Mouse (Mus musculus) ES-Bruce4 (cell line): ENCODE measurements at regions not wholly inside any gene's neighbourhood (a gene's known extent, or its start where the extent isn't known, plus 50 kb on each side); places are given as distances from the start of the nearest gene placed in this dataset.
"Not testable (repeated sequence)": the region's sequence is repeated elsewhere in the genome, so short reads cannot be mapped to it uniquely, and the experiment has no call there.

Source experiments
- H3K27ac ChIP-seq: 2 replicates; pipeline ENCODE4 v1.5.1; 2012; ENCODE audit warnings: low read length, inconsistent platforms; ENCODE audit not compliant: insufficient read depth
- H3K27me3 ChIP-seq: 2 replicates; pipeline ENCODE4 v1.6.1; 2012; ENCODE audit warnings: mild to moderate bottlenecking, low read length, inconsistent platforms; ENCODE audit not compliant: control insufficient read depth, poor library complexity, insufficient read depth, severe bottlenecking
- H3K36me3 ChIP-seq: 2 replicates; pipeline ENCODE4 v1.6.1; 2012; ENCODE audit warnings: inconsistent platforms, mild to moderate bottlenecking, low read length, moderate library complexity; ENCODE audit not compliant: control insufficient read depth, poor library complexity, insufficient read depth, severe bottlenecking
- H3K4me1 ChIP-seq: one replicate; pipeline ENCODE4 v1.8.1; 2011; ENCODE audit warnings: low read length; ENCODE audit not compliant: control insufficient read depth, insufficient read depth
- H3K4me3 ChIP-seq: 2 replicates; pipeline ENCODE4 v1.5.1; 2011; ENCODE audit warnings: low read depth, mild to moderate bottlenecking, low read length
- H3K9ac ChIP-seq: 2 replicates; pipeline ENCODE4 v1.6.1; 2012; ENCODE audit warnings: low read depth, mild to moderate bottlenecking, inconsistent platforms; ENCODE audit not compliant: poor library complexity, severe bottlenecking
- H3K9me3 ChIP-seq: replicated peaks from 2 replicates; pipeline ENCODE4 v1.6.1; 2012; ENCODE audit warnings: mild to moderate bottlenecking, low read length, inconsistent platforms; ENCODE audit not compliant: control insufficient read depth, poor library complexity, insufficient read depth, severe bottlenecking
- CTCF ChIP-seq: IDR thresholded peaks from one replicate; pipeline ENCODE4 v1.8.1; 2011; ENCODE audit warnings: low read depth, low read length
- EP300 ChIP-seq: IDR thresholded peaks from 2 replicates; pipeline ENCODE4 v1.6.1; 2011; ENCODE audit warnings: low read depth, low read length; ENCODE audit not compliant: insufficient read depth
- POLR2A ChIP-seq: IDR thresholded peaks from one replicate; pipeline ENCODE4 v1.8.1; 2011; ENCODE audit warnings: low read length; ENCODE audit not compliant: insufficient read depth

DNA sequence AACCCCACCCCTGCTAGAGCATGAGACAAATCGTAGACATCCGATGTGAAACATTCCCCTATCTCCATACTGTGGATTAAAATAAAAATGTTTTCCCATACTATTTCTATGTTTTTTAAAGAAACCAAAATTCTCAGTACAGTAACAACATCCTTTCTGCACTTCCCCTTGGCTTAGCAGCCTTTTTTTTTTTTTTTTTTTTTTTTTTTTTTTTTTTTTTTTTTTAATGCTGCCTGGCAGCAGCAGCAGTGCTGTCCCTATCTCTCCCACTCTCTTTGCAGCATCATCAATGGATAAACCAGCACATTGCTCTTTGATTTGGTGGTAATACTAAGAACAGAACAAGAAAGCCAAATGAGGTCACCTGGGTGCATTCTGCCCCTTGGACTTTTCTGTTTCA, 239.3 kb upstream of the Ell2 start:
- Histone ChIP-seq H3K9me3 (peaks cover 10% of the 10 kb centered on the region; the same call in 1 of the 2 replicates), H3K4me3 (no peak overlapping the region), H3K27me3 (no peaks in the 10 kb centered on the region), H3K36me3 (no peaks in the 10 kb centered on the region), H3K27ac (no peak overlapping the region), H3K4me1 (no peaks in the 10 kb centered on the region), H3K9ac (no peak overlapping the region)
- TF ChIP-seq POLR2A (no peak), EP300 (no peak), CTCF (no peak)

DNA sequence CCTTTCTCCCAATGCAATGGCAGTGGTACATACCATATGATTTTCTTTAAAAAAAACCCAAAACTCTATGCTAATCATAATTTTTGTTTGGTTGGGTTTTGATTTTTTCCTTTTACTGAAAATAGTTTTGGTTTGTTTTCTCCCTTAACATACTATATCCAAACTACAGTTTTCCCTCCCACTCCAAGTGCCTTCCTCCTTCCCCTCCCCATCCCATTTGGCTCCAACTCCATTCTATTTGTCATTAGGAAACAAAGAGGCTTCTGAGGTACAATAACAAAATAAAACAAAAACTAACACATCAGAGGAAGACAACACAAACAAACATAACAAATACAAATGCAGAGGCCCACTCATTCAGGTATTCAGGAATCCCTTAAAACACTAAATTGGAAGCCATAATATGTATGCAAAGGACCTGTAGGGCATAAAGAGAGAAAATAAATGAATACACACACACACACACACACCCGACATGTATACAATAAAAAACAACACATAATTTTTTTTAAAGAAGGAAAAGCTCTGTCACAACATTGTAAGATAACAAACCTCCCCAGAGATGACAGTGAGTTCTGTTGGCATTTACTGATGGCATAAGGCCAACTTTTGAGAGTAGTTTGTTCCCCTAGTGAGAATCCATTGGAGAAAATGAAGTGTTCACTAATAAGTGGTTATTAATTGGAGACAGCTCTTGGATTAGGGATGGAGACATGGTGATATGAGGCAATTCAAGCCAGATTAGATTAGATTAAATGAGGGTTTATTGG, 230.5 kb upstream of the Ell2 start:
- H3K9me3 ChIP-seq: peaks cover 3% of the 10 kb centered on the region; the same call in 1 of the 2 replicates
- H3K9ac ChIP-seq: no peak overlapping the region
- H3K36me3 ChIP-seq: no peaks in the 10 kb centered on the region
- H3K27me3 ChIP-seq: no peaks in the 10 kb centered on the region
- H3K4me3 ChIP-seq: no peak overlapping the region
- no peak for TF ChIP-seq EP300
- TF ChIP-seq CTCF: no peak
- no peak for TF ChIP-seq POLR2A
- no peaks in the 10 kb centered on the region for H3K4me1 ChIP-seq
- no peak overlapping the region for H3K27ac ChIP-seq

GRCm38 (mm10) chr13:75483157-75483915, 223.2 kb upstream of the Ell2 start:
- TF ChIP-seq EP300: 0 out of 2 replicates have a peak, but pooled peaks have one; percentile 27
- H3K36me3 ChIP-seq, H3K27me3 ChIP-seq, H3K4me1 ChIP-seq, H3K9ac ChIP-seq, H3K4me3 ChIP-seq: not testable (repeated sequence)
- peaks cover 13% of the 10 kb centered on the region for H3K9me3 ChIP-seq
- H3K27ac ChIP-seq: peak overlapping the region; percentile 76

GRCm38 (mm10) chr13:75484252-75484651, 222.3 kb upstream of the Ell2 start:
- H3K27ac ChIP-seq: peak overlapping the region; percentile 33
- H3K4me1 ChIP-seq, H3K9ac ChIP-seq, H3K4me3 ChIP-seq, H3K36me3 ChIP-seq, H3K27me3 ChIP-seq: not testable (repeated sequence)
- H3K9me3 ChIP-seq: peaks cover 13% of the 10 kb centered on the region
- peak; percentile 84; the same call in 1 of the 2 replicates for TF ChIP-seq EP300

GRCm38 (mm10) chr13:75501530-75501929, 205.0 kb upstream of the Ell2 start:
- Histone ChIP-seq H3K27me3 (no peaks in the 10 kb centered on the region), H3K4me1 (no peaks in the 10 kb centered on the region), H3K9ac (no peak overlapping the region), H3K4me3 (no peak overlapping the region), H3K9me3 (no peaks in the 10 kb centered on the region; the same call in 1 of the 2 replicates), H3K36me3 (no peaks in the 10 kb centered on the region), H3K27ac (no peak overlapping the region)
- TF ChIP-seq EP300 (no peak), CTCF (no peak), POLR2A (no peak)

DNA sequence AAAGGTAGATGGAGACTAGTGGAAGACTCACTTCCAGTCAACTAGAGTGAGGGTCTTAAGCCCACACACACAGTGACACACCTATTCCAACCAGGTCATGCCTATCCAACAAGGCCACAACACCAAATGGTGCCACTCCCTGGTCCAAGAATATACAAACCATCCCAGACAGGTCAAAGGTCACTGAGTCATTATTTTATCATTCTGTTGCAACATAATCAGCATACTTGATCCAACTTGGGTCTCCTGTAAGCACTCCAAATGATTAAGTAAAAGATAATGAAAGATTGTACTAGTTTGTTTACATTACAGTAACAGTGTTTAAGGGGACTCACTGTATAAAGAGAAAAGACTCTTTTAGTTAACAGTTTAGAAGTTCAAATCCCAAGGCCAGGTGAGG, 203.2 kb upstream of the Ell2 start:
- H3K9ac ChIP-seq: no peak overlapping the region
- H3K27me3 ChIP-seq: no peaks in the 10 kb centered on the region
- no peaks in the 10 kb centered on the region for H3K4me1 ChIP-seq
- no peaks in the 10 kb centered on the region for H3K36me3 ChIP-seq
- no peak overlapping the region for H3K27ac ChIP-seq
- H3K4me3 ChIP-seq: no peak overlapping the region
- TF ChIP-seq EP300: no peak
- no peak for TF ChIP-seq CTCF
- TF ChIP-seq POLR2A: no peak
- no peaks in the 10 kb centered on the region; the same call in 1 of the 2 replicates for H3K9me3 ChIP-seq
